Mouse (Mus musculus): ENCODE measurements at regions not wholly inside any gene's neighbourhood (a gene's known extent, or its start where the extent isn't known, plus 50 kb on each side); places are given as distances from the start of the nearest gene placed in this dataset.

DNA sequence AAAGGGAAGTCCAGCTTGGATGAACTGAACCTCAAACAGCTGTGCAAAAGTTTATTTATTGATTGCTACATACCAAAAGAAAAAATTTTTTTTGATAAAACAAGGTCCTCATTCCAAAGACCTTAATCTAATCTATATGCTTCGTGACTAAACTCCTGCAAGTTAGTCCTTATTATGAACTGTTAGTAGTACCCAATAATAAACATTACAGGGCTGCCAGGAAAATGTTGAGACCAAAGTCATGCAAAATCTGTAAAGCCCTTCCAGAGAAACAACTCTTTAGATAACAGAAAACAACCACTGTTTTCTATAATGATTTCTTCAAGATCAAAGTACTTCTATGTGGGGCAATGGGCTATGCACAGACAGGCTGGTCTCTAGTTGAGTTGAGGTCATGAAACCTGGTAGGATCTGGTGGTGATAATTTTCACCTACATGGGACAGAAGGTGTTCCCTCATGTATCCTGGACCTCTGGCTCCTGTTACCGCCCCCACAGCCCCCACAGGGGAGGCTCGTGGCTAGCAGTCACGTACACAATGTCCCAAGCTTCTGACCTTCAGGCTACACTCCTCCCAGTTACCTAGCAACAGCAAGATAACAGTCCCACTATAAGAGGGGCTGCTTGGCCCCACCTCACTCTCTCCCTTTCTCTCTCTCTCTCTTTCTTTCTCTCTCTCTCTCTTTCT lies 76.4 kb upstream of the Cep85l start:
- Histone ChIP-seq H3K27ac (peak overlapping the region; percentile 20; the same call in 1 of the 2 replicates), H3K4me3 (no peak overlapping the region)
- no peak for TF ChIP-seq CTCF (IDR thresholded peaks at IDR 0.05)
- intact Hi-C loops (cut with DNase I): no loop called here
- DNase-seq: peak; percentile 36

DNA sequence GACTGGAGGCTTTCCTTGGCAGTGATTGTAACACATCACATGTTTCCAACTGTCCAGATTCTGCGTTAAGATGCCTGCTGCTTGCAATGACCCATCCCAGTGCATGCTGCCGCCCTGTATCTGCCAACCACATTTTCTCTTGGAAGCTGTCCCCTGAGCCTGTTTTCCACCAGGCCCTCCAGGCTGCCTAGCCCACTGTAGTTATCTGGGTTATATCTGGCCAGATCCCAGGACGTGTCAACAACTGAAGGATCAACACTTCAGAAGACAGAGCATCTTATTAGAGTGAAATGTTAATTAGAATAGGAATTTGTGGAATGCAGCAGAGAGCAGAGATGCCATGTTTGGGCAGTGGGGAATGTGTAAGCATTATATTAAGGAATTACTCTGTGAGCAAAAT lies 65.0 kb upstream of the Cep85l start:
- no peak for DNase-seq
- intact Hi-C loops (cut with DNase I): no loop called here
- no peak overlapping the region for H3K27ac ChIP-seq
- no peak overlapping the region for H3K4me3 ChIP-seq
- TF ChIP-seq CTCF (IDR thresholded peaks at IDR 0.05): no peak

DNA sequence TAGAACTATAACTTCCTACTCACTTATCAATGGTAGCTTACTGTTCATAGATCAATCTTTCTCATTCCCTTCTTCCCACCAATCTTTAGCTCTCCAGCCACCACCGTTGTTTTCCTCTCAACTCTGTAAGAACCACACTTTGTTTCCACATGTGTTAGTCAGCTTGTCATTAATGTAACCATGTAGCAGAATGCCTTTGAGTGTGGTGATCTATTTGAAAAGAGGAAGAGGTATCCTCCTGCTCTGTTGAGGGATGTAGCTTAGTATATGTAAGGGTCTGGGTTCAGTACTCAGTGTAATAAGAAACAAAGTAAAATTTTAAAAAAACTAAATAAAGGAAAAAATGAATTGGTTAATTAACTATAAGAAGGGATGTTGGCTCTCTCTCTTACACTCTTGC lies 63.7 kb upstream of the Cep85l start:
- no peak for DNase-seq
- no peak for TF ChIP-seq CTCF (IDR thresholded peaks at IDR 0.05)
- Histone ChIP-seq H3K4me3 (no peak overlapping the region), H3K27ac (no peak overlapping the region)
- intact Hi-C loops (cut with DNase I): no loop called here

DNA sequence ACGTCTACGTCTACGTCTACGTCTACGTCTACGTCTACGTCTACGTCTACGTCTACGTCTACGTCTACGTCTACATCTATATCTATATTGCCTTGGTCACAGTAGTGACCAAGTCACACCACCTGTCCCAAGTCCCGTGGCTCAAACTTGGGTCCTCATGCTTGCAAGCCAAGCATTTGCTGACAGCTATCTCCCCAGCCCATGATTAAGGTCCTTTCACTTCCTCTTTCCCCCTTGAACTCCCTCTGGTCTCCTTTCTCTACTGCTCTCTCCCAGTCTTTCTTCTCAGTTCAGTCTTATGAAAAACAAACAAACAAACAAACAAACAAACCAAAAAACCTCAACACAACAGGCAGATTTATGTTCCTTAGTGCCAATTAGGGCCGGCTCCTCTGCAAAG lies 63.2 kb upstream of the Cep85l start:
- no peak for DNase-seq
- Histone ChIP-seq H3K27ac (no peak overlapping the region), H3K4me3 (no peak overlapping the region)
- TF ChIP-seq CTCF (IDR thresholded peaks at IDR 0.05): no peak
- intact Hi-C loops (cut with DNase I): no loop called here

DNA sequence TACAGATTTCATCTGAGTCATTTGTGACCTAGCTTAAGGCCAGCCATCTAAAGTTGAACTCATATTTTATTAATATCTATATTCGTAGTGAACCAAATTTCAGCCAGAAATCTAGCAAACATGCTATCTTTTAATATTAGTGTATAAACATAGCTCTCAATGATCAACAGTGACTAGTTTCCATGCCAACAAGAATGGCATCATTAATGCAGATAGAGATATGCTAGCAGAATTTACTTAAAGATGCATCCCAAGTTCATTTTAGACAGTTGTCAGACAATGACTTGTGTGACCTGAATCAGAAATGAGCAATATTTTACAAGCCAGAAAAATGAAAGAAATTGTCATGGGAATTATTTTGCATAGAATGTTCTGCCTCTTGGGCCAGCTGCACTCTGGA lies 60.5 kb upstream of the Cep85l start:
- Histone ChIP-seq H3K4me3 (no peak overlapping the region), H3K27ac (no peak overlapping the region)
- no peak for DNase-seq
- intact Hi-C loops (cut with DNase I): no loop called here
- TF ChIP-seq CTCF (IDR thresholded peaks at IDR 0.05): no peak

DNA sequence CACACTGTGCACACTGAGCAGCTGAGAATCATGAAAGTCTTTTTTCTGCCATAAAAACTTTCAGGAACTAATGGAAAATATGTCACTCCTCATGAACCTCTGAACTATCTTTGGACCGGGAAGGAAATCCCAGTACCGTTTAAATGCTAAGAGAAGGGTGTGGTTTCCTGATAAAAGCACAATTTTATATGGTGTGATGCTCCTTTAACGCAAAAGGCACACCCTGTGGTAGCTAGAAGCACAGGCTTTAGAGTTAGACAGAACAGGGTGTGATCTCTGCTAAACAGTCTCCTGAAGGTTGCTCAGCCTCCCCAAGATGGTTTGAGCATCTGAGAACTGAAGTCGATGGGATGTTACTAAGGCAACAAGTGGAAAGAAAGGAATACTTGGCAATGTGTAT lies 58.6 kb upstream of the Cep85l start:
- no peak overlapping the region for H3K4me3 ChIP-seq
- intact Hi-C loops (cut with DNase I): no loop called here
- TF ChIP-seq CTCF (IDR thresholded peaks at IDR 0.05): no peak
- peak overlapping the region; percentile 56 for H3K27ac ChIP-seq
- no peak for DNase-seq

DNA sequence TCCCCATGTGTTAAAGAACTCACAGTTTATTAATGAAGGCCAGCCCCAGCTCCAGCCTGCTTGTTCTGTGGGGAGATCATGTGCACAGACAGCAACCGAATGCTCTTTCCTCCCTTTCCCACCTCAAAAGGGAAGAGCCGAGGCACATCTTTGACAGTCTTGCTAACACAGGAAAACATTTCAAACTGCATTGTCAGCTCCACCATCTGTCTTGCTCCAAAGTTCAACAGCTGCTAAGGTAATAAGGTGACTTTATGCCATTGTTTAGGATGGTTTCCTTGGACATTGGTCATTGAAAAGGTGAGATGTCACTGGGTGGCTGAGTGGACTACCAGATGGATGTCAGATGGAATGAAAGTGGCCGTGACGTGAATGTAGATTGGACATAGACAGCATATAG lies 58.0 kb upstream of the Cep85l start:
- H3K4me3 ChIP-seq: no peak overlapping the region
- TF ChIP-seq CTCF (IDR thresholded peaks at IDR 0.05): no peak
- peak overlapping the region; percentile 56 for H3K27ac ChIP-seq
- no peak for DNase-seq
- intact Hi-C loops (cut with DNase I): no loop called here

DNA sequence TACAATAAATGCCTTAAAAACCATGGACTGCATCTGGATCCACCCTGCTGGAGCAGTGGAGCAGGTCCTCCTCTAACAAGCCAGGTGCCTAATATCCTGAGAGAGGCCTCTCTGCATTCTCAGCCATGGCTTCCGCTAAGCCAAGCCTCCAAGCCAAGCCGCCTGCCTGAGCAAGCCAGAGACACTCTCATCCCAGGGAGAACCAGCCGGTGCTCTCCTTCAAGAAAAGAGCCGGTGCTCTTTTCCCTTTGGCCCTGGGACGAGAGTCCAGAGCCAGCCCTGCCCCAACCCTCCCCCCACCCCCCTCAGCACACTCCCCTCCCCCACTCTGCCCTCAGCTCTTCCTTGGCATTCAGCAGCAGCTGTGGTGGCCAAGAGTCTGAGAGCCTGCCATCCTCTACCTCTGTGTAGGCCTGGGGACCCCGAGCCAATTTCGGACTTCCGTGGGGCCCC lies 56.3 kb upstream of the Cep85l start:
- intact Hi-C loops (cut with DNase I): no loop called here
- Histone ChIP-seq H3K4me3 (no peak overlapping the region), H3K27ac (peak overlapping the region; percentile 92)
- peak; percentile 64 for DNase-seq
- no peak for TF ChIP-seq CTCF (IDR thresholded peaks at IDR 0.05)

DNA sequence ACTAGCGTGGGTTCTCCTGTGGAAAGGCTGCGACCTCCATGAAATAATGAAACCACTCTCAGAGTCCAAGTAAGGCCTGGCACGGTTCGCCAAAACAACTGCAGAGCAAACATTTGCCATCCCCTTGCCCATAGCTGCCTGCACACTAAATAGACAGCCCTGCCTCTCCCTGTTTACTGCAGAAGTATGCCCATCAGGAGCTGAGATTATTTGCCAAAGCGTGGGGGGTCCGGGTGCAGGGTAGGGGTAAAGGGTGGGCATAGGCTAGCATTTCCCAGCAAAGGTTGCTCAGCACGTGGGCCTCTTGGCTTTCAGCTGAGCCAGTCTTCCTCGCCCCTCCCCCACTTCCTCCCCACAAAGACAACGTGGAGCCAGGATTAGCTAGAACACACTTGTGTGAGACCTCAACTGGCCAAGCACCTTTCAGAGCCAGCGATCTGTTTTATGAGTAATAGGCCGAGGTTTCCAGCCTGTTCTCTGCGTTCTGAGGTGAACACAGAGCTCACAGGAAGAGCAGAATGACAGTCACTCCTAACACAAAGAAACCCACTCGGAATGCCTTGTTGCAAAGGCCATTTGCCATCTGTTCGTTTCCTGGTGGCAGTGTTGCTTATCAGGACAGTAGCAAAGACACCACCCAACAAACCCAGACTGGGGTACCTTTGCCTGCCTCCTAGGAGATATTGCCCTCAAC lies 55.6 kb upstream of the Cep85l start:
- H3K4me3 ChIP-seq: peak overlapping the region; percentile 66
- intact Hi-C loops (cut with DNase I): loop anchor here (2.0 kb wide), 2 partner anchors 27 to 55 kb away; no protein-coding TSS in a partner anchor
- DNase-seq: peak; percentile 87
- TF ChIP-seq CTCF (IDR thresholded peaks at IDR 0.05): no peak
- peak overlapping the region; percentile 92 for H3K27ac ChIP-seq

DNA sequence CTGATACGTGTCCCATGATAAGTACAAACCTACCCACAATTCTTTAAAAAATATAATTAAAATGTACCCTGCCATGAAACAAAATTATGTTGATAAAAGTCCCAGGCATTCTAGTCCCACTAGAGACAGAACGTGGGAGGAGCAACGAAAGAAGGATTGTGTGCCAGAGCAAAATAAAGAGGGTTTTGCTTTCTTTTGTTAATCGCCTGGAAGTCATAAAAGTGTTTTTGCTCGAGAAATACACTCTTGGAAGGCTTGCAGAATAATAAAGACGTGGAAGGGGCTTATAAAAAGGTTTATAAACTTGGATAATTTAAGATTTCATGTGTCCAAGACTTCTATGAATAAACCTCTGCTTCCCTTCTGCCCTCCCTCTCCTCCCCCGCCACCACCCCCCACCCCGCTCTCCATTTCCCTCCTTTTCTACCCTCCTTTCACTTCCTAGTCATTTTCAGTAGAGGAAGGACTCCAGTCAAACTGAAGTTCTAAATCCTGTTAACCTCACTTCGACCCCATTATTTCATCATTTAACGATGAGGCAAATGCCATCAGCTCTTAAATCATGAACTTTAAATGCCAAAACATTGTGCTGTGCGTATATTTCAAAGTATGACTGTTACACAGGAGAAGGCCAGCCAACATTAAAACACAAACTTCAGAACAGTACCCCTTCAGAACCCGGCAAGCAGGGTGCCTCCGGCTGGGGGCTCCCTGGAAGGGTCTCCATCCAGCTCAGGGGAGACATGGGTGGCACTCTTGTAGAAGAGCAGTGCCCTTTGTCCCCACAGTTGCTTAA lies 54.8 kb upstream of the Cep85l start:
- no peak for DNase-seq
- intact Hi-C loops (cut with DNase I): loop anchor here (2.0 kb wide), 2 partner anchors 28 to 54 kb away; no protein-coding TSS in a partner anchor
- H3K4me3 ChIP-seq: peak overlapping the region; percentile 66
- H3K27ac ChIP-seq: peak overlapping the region; percentile 92
- no peak for TF ChIP-seq CTCF (IDR thresholded peaks at IDR 0.05)

DNA sequence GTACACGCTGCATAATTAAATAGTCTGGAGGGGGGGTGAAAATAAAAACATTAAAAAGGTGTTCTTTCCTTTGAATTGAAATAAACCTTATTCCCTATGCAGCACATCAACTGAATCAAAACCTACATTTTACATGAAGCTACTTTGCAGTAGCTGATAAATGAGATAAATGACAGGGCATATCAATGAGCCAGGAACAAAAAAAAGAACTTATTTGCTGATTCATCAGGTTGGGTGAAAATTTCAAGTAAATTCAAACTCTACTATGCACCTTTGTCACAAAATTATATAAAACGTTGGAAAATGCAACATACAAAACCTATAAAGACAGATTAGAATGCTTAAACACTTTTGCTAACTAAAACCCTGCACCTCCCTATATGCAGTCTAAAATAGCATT lies 53.0 kb upstream of the Cep85l start:
- no peak overlapping the region for H3K27ac ChIP-seq
- DNase-seq: no peak
- no peak overlapping the region for H3K4me3 ChIP-seq
- no peak for TF ChIP-seq CTCF (IDR thresholded peaks at IDR 0.05)
- intact Hi-C loops (cut with DNase I): no loop called here

DNA sequence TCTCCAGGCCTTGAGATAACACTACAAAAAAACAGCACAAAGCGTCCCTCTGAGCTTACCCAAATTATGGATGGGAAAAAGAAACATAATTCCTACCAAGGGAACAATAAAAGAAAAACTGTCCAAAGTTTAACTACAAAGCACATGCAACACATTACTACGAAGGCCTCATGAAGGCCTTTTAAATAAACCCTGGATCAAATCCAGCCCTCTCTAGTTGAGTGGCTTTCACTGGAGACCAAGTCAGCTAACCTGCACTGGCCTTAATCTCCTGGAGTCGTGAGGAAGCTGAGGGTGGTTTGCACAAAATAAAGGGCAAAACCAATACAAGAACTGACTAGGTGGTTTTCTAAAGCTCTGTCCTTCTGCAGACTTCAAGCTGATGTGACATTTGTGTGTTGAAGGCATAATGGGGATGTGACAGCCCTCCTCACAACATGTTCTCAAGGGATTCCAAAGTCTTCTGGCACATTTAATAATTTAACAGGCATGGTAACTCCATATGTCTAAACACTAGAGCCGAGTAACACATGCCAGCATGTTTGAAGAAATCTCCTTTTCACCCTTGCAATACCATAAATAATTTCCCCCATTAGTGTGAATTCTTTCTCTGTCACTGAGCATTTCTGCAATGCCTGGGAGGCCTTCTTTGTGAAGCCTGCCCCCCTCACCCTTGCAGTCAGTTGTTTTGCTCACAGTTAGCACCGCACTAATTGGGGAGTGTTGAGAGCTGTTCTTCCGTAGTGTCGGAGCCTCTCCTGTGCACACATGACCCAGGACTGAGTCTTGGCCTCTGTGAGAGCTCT lies 50.0 kb upstream of the Cep85l start:
- intact Hi-C loops (cut with DNase I): loop anchor here (5.0 kb wide), 1 partner anchor 78 kb away; no protein-coding TSS in a partner anchor

More for the DNA sequence above, 50.0 kb upstream of the Cep85l start:
- Histone ChIP-seq H3K27ac (peak overlapping the region; percentile 76), H3K4me3 (no peak overlapping the region)
- no peak for TF ChIP-seq CTCF (IDR thresholded peaks at IDR 0.05)
- DNase-seq: no peak

Data from gastrocnemius, adult 2 months (tissue).